Mouse (Mus musculus) MEL (cell line): ENCODE measurements at regions not wholly inside any gene's neighbourhood (a gene's known extent, or its start where the extent isn't known, plus 50 kb on each side); places are given as distances from the start of the nearest gene placed in this dataset.

Experiments
- DNase-seq: peaks from one replicate; pipeline ENCODE4 v3.0.0; 2011; ENCODE audit warnings: low read depth, low spot score
- H3K27ac ChIP-seq: 2 replicates; pipeline ENCODE4 v1.5.1; 2012; ENCODE audit warnings: low read depth, mild to moderate bottlenecking, control low read depth, low read length, moderate library complexity; ENCODE audit not compliant: control insufficient read depth
- H3K27me3 ChIP-seq, 2 experiments: fragments of 150-350 bp in 1 of 2; sonication (generic) in 1 of 2; 2 replicates each; pipeline ENCODE4 v1.6.1; 2012; ENCODE audit warnings: low read length in 2 of 2, mild to moderate bottlenecking in 2 of 2, improper control_type of control experiment in 1 of 2, moderate library complexity in 1 of 2; ENCODE audit not compliant: insufficient read depth in 2 of 2, control insufficient read depth in 1 of 2
- H3K36me3 ChIP-seq, 2 experiments: 2 replicates each; pipeline ENCODE4 v1.6.1; 2012 to 2014; ENCODE audit warnings: low read length in 2 of 2, improper control_type of control experiment in 1 of 2, inconsistent platforms in 1 of 2, mild to moderate bottlenecking in 1 of 2; ENCODE audit not compliant: insufficient read depth in 2 of 2, control insufficient read depth in 1 of 2
- H3K4me1 ChIP-seq, 2 experiments: fragments of 150-350 bp in 1 of 2; sonication (generic) in 1 of 2; 2 replicates each; pipeline ENCODE4 v1.6.1; 2012; ENCODE audit warnings: low read length in 2 of 2, improper control_type of control experiment in 1 of 2, mild to moderate bottlenecking in 1 of 2; ENCODE audit not compliant: insufficient read depth in 2 of 2, control insufficient read depth in 1 of 2
- H3K4me3 ChIP-seq, 2 experiments: fragments of 150-350 bp in 1 of 2; sonication (generic) in 1 of 2; 2 replicates each; pipeline ENCODE4 v1.5.1; 2012; ENCODE audit warnings: low read depth in 2 of 2, low read length in 2 of 2, mild to moderate bottlenecking in 2 of 2, moderate library complexity in 2 of 2, control low read depth in 1 of 2, improper control_type of control experiment in 1 of 2; ENCODE audit not compliant: control insufficient read depth in 1 of 2, insufficient read depth in 1 of 2
- H3K79me2 ChIP-seq: 2 replicates; pipeline ENCODE4 v1.6.1; 2012; ENCODE audit warnings: mild to moderate bottlenecking, low read length, moderate library complexity; ENCODE audit not compliant: control insufficient read depth, poor library complexity, insufficient read depth
- H3K9ac ChIP-seq: 2 replicates; pipeline ENCODE4 v1.6.1; 2012; ENCODE audit warnings: low read depth, mild to moderate bottlenecking, control low read depth, low read length, moderate library complexity; ENCODE audit not compliant: control insufficient read depth, poor library complexity, severe bottlenecking
- H3K9me3 ChIP-seq: fragments of 150-350 bp; sonication (generic); replicated peaks from 2 replicates; pipeline ENCODE4 v1.6.1; 2012; ENCODE audit warnings: mild to moderate bottlenecking, low read length, improper control_type of control experiment, moderate library complexity; ENCODE audit not compliant: insufficient read depth
- BHLHE40 ChIP-seq: IDR thresholded peaks from 2 replicates; pipeline ENCODE4 v1.6.1; 2012; ENCODE audit warnings: low read depth, mild to moderate bottlenecking, inconsistent platforms, low read length, improper control_type of control experiment, borderline replicate concordance
- CHD1 ChIP-seq: IDR thresholded peaks from 2 replicates; pipeline ENCODE4 v1.6.1; 2012; ENCODE audit warnings: low read depth, mild to moderate bottlenecking, inconsistent platforms, low read length, improper control_type of control experiment
- CTCF ChIP-seq, 3 experiments: IDR thresholded peaks in 2 of 3; conservative IDR thresholded peaks in 1 of 3; 2 replicates each; pipeline ENCODE4 v1.5.1; 2011 to 2012; ENCODE audit warnings: low read length in 3 of 3, low read depth in 2 of 3, mild to moderate bottlenecking in 2 of 3, improper control_type of control experiment in 1 of 3, inconsistent platforms in 1 of 3, mixed read lengths in 1 of 3, moderate library complexity in 1 of 3; ENCODE audit not compliant: control insufficient read depth in 1 of 3, insufficient read depth in 1 of 3, poor library complexity in 1 of 3, severe bottlenecking in 1 of 3
- E2F4 ChIP-seq: IDR thresholded peaks from 2 replicates; pipeline ENCODE4 v1.6.1; 2011; ENCODE audit warnings: low read depth, low read length, improper control_type of control experiment, borderline replicate concordance
- ELF1 ChIP-seq: IDR thresholded peaks from 2 replicates; pipeline ENCODE4 v1.6.1; 2014; ENCODE audit warnings: low read depth, mild to moderate bottlenecking, inconsistent platforms, low read length, improper control_type of control experiment, moderate library complexity
- EP300 ChIP-seq, 2 experiments: IDR thresholded peaks; 2 replicates each; pipeline ENCODE4 v1.6.1; 2011; ENCODE audit warnings: improper control_type of control experiment in 2 of 2, low read length in 2 of 2, low read depth in 1 of 2, mild to moderate bottlenecking in 1 of 2
- ETS1 ChIP-seq: IDR thresholded peaks from 2 replicates; pipeline ENCODE4 v1.6.1; 2012; ENCODE audit warnings: low read depth, mild to moderate bottlenecking, inconsistent platforms, low read length, improper control_type of control experiment, moderate library complexity
- GABPA ChIP-seq: IDR thresholded peaks from 2 replicates; pipeline ENCODE4 v1.6.1; 2012; ENCODE audit warnings: low read depth, mild to moderate bottlenecking, inconsistent platforms, low read length, improper control_type of control experiment, moderate library complexity
- GATA1 ChIP-seq: IDR thresholded peaks from 2 replicates; pipeline ENCODE4 v1.6.1; 2011; ENCODE audit warnings: low read depth, low read length, improper control_type of control experiment
- HCFC1 ChIP-seq: IDR thresholded peaks from 2 replicates; pipeline ENCODE4 v1.6.1; 2012; ENCODE audit warnings: low read depth, mild to moderate bottlenecking, inconsistent platforms, low read length, improper control_type of control experiment, moderate library complexity
- KAT2A ChIP-seq: conservative IDR thresholded peaks from 2 replicates; pipeline ENCODE4 v1.6.1; 2012; ENCODE audit warnings: low read depth, low read length, improper control_type of control experiment, inconsistent platforms
- MAFK ChIP-seq: IDR thresholded peaks from 2 replicates; pipeline ENCODE4 v1.6.1; 2011; ENCODE audit warnings: low read depth, mild to moderate bottlenecking, low read length, improper control_type of control experiment, borderline replicate concordance
- MAX ChIP-seq: IDR thresholded peaks from 2 replicates; pipeline ENCODE4 v1.6.1; 2011; ENCODE audit warnings: low read length, improper control_type of control experiment
- MAZ ChIP-seq: IDR thresholded peaks from 2 replicates; pipeline ENCODE4 v1.6.1; 2012; ENCODE audit warnings: low read depth, mild to moderate bottlenecking, inconsistent platforms, low read length, improper control_type of control experiment
- MEF2A ChIP-seq: IDR thresholded peaks from 2 replicates; pipeline ENCODE4 v1.6.1; 2014; ENCODE audit warnings: low read depth, mild to moderate bottlenecking, inconsistent platforms, low read length, improper control_type of control experiment; ENCODE audit not compliant: poor library complexity, insufficient replicate concordance, severe bottlenecking; ENCODE audit errors: extremely low read depth
- MXI1 ChIP-seq: IDR thresholded peaks from 2 replicates; pipeline ENCODE4 v1.6.1; 2011; ENCODE audit warnings: mild to moderate bottlenecking, low read depth, low read length, improper control_type of control experiment
- MYB ChIP-seq: IDR thresholded peaks from 2 replicates; pipeline ENCODE4 v1.6.1; 2011; ENCODE audit warnings: mild to moderate bottlenecking, low read depth, low read length, improper control_type of control experiment
- MYC ChIP-seq: IDR thresholded peaks from 2 replicates; pipeline ENCODE4 v1.6.1; 2011; ENCODE audit warnings: low read depth, mild to moderate bottlenecking, low read length, improper control_type of control experiment, moderate library complexity
- NELFE ChIP-seq: IDR thresholded peaks from 2 replicates; pipeline ENCODE4 v1.6.1; 2011; ENCODE audit warnings: low read depth, low read length, improper control_type of control experiment
- NRF1 ChIP-seq: IDR thresholded peaks from 2 replicates; pipeline ENCODE4 v1.6.1; 2014; ENCODE audit warnings: low read depth, mild to moderate bottlenecking, inconsistent platforms, low read length, improper control_type of control experiment, moderate library complexity; ENCODE audit not compliant: poor library complexity, insufficient read depth, severe bottlenecking
- POLR2A ChIP-seq, 2 experiments: IDR thresholded peaks; 2 replicates each; pipeline ENCODE4 v1.6.1; 2011 to 2012; ENCODE audit warnings: low read length in 2 of 2, mild to moderate bottlenecking in 2 of 2, control low read depth in 1 of 2, improper control_type of control experiment in 1 of 2, low read depth in 1 of 2, moderate library complexity in 1 of 2; ENCODE audit not compliant: control insufficient read depth in 1 of 2, insufficient read depth in 1 of 2, poor library complexity in 1 of 2
- POLR2AphosphoS2 ChIP-seq: IDR thresholded peaks from 2 replicates; pipeline ENCODE4 v1.6.1; 2011; ENCODE audit warnings: low read length, improper control_type of control experiment
- POLR2AphosphoS5 ChIP-seq: IDR thresholded peaks from 2 replicates; pipeline ENCODE4 v1.6.1; 2012; ENCODE audit warnings: low read depth, borderline replicate concordance, mild to moderate bottlenecking, inconsistent platforms, low read length, moderate library complexity, mixed read lengths
- RAD21 ChIP-seq: IDR thresholded peaks from 2 replicates; pipeline ENCODE4 v1.6.1; 2011; ENCODE audit warnings: mild to moderate bottlenecking, low read depth, low read length, improper control_type of control experiment
- SIN3A ChIP-seq: IDR thresholded peaks from 2 replicates; pipeline ENCODE4 v1.6.1; 2012; ENCODE audit warnings: low read length, improper control_type of control experiment, inconsistent platforms
- SMC3 ChIP-seq: IDR thresholded peaks from 2 replicates; pipeline ENCODE4 v1.6.1; 2011; ENCODE audit warnings: low read depth, low read length, improper control_type of control experiment
- TBP ChIP-seq: IDR thresholded peaks from 2 replicates; pipeline ENCODE4 v1.8.0; 2011; ENCODE audit warnings: low read depth, low read length, improper control_type of control experiment
- USF2 ChIP-seq, 2 experiments: IDR thresholded peaks; 2 replicates each; pipeline ENCODE4 v1.6.1; 2011 to 2012; ENCODE audit warnings: improper control_type of control experiment in 2 of 2, low read length in 2 of 2, borderline replicate concordance in 1 of 2, inconsistent platforms in 1 of 2, low read depth in 1 of 2, mild to moderate bottlenecking in 1 of 2; ENCODE audit not compliant: insufficient read depth in 1 of 2
- ZMIZ1 ChIP-seq: IDR thresholded peaks from 2 replicates; pipeline ENCODE4 v1.6.1; 2012; ENCODE audit warnings: low read depth, mild to moderate bottlenecking, inconsistent platforms, low read length, improper control_type of control experiment, moderate library complexity

DNA sequence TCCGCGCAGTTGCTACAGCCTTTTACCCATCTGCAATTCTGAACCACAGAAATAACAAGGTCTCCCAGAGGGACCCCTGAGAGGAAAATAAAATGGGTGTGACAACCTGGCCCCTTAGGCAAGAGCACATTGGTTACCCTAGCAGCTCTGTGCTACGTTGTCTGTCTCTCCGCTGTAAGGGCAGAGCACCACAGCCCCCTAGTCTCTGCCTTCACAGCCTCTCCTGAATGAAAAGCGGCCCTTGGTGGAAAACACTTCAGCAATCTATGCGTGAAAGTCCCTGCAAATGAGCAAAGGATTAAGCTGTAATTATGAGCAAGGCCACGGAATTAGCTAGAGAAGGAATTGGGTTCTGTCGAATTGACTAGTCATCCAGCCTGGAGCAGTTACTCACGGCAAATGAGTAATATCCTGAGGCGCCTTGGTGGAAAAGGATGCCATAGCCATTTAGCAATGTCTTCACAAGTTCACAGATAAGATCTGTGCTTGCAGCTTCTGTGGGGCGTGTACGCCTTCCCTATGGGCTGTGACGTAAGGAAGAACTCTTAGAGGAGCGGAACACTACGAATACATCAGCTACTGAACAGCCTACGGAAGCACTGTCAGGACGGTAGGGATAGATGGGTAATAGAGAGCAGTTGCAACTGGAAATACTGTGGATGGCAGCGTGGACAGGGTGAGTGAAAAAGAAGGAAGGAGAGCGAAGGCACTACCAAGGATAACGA, 61.0 kb upstream of the Nphp3 start:
- H3K27ac ChIP-seq, result no peak overlapping the region
- TF ChIP-seq MEF2A (no peak), SMC3 (no peak), MYB (no peak), MYC (no peak), NELFE (no peak), POLR2AphosphoS5 (no peak), MXI1 (no peak), ZMIZ1 (no peak), BHLHE40 (no peak), KAT2A (no peak), GATA1 (no peak), MAFK (no peak), RAD21 (no peak), TBP (no peak), GABPA (no peak), EP300 (IDR thresholded peaks at IDR 0.05; ENCODE audit: low read depth in 1 of 2, low read length in 2 of 2) (no peak), ELF1 (no peak), CTCF (IDR thresholded peaks at IDR 0.05 in 2 of 3, conservative IDR thresholded peaks at IDR 0.05 in 1 of 3; ENCODE audit: control insufficient read depth in 1 of 3, insufficient read depth in 1 of 3, low read depth in 2 of 3, low read length in 3 of 3, poor library complexity in 1 of 3, severe bottlenecking in 1 of 3) (no peak), NRF1 (no peak), MAX (no peak)
- no peak for DNase-seq
- H3K36me3 ChIP-seq, result no peaks in the 10 kb centered on the region
- H3K9me3 ChIP-seq, result no peaks in the 10 kb centered on the region
- H3K9ac ChIP-seq, result no peak overlapping the region
- no peaks in the 10 kb centered on the region for H3K27me3 ChIP-seq
- no peaks in the 10 kb centered on the region for H3K4me1 ChIP-seq
- H3K4me3 ChIP-seq, result no peak overlapping the region
- no peaks in the 10 kb centered on the region for H3K79me2 ChIP-seq

DNA sequence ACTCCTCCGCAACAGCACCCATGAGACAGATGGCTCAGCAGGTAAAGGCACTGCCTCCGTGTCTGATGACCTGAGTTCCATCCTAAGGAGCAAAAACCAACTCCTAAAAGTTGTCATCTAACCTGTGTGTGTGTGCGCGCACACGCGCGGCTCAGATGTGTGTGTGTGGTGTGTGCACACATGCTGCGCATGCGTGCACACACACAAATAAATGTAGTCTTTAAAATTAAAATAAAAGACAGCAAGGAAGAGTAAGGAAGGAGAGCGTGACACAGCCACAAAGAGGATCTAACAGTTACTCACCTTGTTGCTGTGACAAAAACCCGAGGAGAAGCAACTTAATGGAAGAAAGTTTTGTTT, 60.5 kb upstream of the Nphp3 start:
- Histone ChIP-seq H3K4me1 (no peaks in the 10 kb centered on the region), H3K27me3 (no peaks in the 10 kb centered on the region), H3K27ac (no peak overlapping the region), H3K36me3 (no peaks in the 10 kb centered on the region), H3K9me3 (no peaks in the 10 kb centered on the region), H3K4me3 (no peak overlapping the region), H3K9ac (no peak overlapping the region), H3K79me2 (no peaks in the 10 kb centered on the region)
- no peak for TF ChIP-seq ELF1
- TF ChIP-seq MEF2A, result no peak
- no peak for TF ChIP-seq MAFK
- no peak for TF ChIP-seq CHD1
- no peak for TF ChIP-seq HCFC1
- TF ChIP-seq ETS1, result no peak
- TF ChIP-seq SMC3, result no peak
- no peak for TF ChIP-seq SIN3A
- no peak for TF ChIP-seq CTCF (IDR thresholded peaks at IDR 0.05 in 2 of 3, conservative IDR thresholded peaks at IDR 0.05 in 1 of 3; ENCODE audit: control insufficient read depth in 1 of 3, insufficient read depth in 1 of 3, low read depth in 2 of 3, low read length in 3 of 3, poor library complexity in 1 of 3, severe bottlenecking in 1 of 3)
- no peak for TF ChIP-seq NRF1
- TF ChIP-seq USF2 (IDR thresholded peaks at IDR 0.05; ENCODE audit: borderline replicate concordance in 1 of 2, insufficient read depth in 1 of 2, low read depth in 1 of 2, low read length in 2 of 2), result no peak
- TF ChIP-seq MAZ, result no peak
- TF ChIP-seq ZMIZ1, result no peak
- TF ChIP-seq E2F4, result no peak
- TF ChIP-seq POLR2AphosphoS2, result no peak
- no peak for TF ChIP-seq NELFE
- no peak for TF ChIP-seq POLR2A (IDR thresholded peaks at IDR 0.05; ENCODE audit: control insufficient read depth in 1 of 2, insufficient read depth in 1 of 2, low read depth in 1 of 2, low read length in 2 of 2, poor library complexity in 1 of 2)
- TF ChIP-seq TBP, result no peak
- no peak for TF ChIP-seq MXI1
- no peak for DNase-seq
